Mouse (Mus musculus) liver, postnatal 0 days (tissue): ENCODE results near the gene Lamp1.

ENCODE experiments used
- CTCF ChIP-seq: sonication (generic); IDR thresholded peaks from 2 replicates; pipeline ENCODE4 v1.5.1; 2016; ENCODE audit warnings: antibody characterized with exemption, low read depth
- EP300 ChIP-seq: IDR thresholded peaks from 2 replicates; pipeline ENCODE4 v1.6.1; 2016; ENCODE audit warnings: antibody characterized with exemption, low read depth, mild to moderate bottlenecking

DNA sequence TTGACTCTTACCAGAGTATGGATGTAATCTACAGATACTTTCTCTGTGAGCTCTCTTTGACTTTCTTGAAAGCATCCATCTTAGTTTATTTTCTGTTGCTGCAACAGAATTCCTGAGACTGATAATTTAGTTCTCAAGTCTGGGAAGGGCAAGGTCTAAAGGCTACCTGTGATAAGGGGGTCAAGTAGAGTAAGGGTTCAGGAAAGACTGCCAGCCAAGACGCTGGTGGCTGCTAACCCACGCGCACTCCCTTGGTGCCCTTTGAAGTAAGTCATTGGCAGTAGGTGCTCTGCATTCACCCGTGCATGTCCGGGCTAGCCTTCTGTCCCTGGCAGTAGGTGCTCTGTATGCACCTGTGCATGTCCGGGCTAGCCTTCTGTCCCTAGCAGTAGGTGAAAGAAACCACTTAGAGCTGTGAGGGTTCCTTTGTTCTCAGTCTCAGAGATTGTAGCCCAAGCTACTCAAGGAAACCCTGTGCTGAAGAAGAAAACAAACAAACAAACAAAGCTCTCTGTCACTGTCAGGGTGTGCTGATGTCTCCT, 19.2 kb upstream of the Lamp1 start:
- TF ChIP-seq CTCF (no peak), EP300 (no peak)
